Mouse (Mus musculus): ENCODE measurements at regions not wholly inside any gene's neighbourhood (a gene's known extent, or its start where the extent isn't known, plus 50 kb on each side); places are given as distances from the start of the nearest gene placed in this dataset.

DNA sequence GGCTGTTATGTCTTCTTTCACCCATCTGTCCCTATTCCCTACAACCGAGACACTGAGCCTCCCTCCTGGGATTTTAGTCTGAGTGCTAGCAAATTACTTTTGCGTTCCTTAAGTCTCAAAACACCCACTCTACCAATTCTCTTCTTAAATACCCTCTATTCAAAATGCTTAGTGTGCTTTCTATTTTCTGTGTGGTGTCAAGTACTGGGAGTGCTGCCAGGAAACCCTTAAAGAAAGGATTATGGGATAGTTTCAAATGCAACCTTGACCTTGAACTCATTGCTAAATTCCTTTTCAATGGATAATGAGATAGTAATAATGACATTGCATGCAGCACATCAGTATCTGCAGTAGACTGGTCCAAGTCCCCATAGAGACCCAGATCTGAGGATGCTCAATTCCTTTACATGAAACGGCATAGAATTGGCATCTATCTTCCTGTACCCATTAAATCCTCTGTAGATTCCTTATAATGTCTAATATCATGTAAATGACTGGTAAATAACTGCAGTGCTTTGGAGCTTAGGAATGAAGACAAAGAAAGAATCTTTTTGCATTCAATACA lies 142.1 kb upstream of the Tll1 start:
- no peak for DNase-seq (ENCODE audit: low spot score)
- no peaks in the 10 kb centered on the region for H3K27me3 ChIP-seq (ENCODE audit: insufficient read depth, poor library complexity, severe bottlenecking)
- H3K4me1 ChIP-seq = no peaks in the 10 kb centered on the region; the same call in 1 of the 2 replicates
- no peak overlapping the region for H3K27ac ChIP-seq
- 75% methylated on average over 3 of the region's 3 CpGs for WGBS
- no peaks in the 10 kb centered on the region for H3K9me3 ChIP-seq
- H3K4me3 ChIP-seq = no peak overlapping the region
- no peaks in the 10 kb centered on the region for H3K36me3 ChIP-seq

DNA sequence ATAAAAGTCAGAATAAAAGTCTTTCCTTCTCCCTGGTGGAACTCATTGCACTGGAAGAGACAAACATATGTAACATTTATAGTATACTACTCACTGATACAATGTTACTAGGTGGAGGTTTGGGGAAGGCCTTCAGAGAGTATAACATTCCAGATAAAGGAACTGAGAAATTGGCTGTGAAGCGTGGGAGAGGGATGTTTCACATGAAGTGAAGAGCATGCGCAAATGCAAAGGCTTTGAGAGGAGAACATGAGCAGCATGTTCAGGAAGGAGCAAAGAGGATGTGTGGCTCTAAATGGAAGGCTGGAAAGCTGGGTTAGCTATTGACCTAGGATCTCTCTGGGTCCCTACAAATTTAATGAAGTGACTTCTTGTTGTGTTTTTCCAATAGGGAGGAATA lies 141.4 kb upstream of the Tll1 start:
- no peak overlapping the region for H3K27ac ChIP-seq
- H3K4me3 ChIP-seq = no peak overlapping the region
- H3K27me3 ChIP-seq (ENCODE audit: insufficient read depth, poor library complexity, severe bottlenecking) = no peaks in the 10 kb centered on the region
- DNase-seq (ENCODE audit: low spot score) = no peak
- no peaks in the 10 kb centered on the region; the same call in 1 of the 2 replicates for H3K4me1 ChIP-seq
- H3K36me3 ChIP-seq = no peaks in the 10 kb centered on the region
- H3K9me3 ChIP-seq = no peaks in the 10 kb centered on the region
- 81% methylated on average over 2 of the region's 2 CpGs for WGBS

DNA sequence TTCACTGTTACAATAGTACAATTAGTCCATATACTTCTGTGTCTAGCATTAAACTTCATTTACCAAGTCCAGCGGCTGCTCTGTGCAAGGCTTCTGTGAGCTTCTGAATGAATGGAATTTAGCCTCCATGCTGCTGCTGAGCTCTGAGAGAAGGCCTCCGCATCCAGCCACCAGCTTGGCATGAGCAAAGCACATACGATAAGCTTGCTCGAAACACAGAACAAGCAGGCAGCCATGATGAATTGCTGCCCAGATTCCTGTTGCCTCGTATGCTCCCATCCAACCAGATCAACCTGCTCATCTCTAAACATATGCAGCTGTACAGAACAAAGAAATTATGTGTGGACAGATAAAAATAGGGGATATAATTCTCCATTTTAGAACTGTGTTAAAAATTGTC lies 140.4 kb upstream of the Tll1 start:
- H3K36me3 ChIP-seq = no peaks in the 10 kb centered on the region
- no peak for DNase-seq (ENCODE audit: low spot score)
- H3K27ac ChIP-seq = no peak overlapping the region
- no peaks in the 10 kb centered on the region for H3K9me3 ChIP-seq
- H3K4me3 ChIP-seq = no peak overlapping the region
- no peaks in the 10 kb centered on the region; the same call in 1 of the 2 replicates for H3K4me1 ChIP-seq
- no peaks in the 10 kb centered on the region for H3K27me3 ChIP-seq (ENCODE audit: insufficient read depth, poor library complexity, severe bottlenecking)
- 82% methylated on average over 5 of the region's 5 CpGs for WGBS

DNA sequence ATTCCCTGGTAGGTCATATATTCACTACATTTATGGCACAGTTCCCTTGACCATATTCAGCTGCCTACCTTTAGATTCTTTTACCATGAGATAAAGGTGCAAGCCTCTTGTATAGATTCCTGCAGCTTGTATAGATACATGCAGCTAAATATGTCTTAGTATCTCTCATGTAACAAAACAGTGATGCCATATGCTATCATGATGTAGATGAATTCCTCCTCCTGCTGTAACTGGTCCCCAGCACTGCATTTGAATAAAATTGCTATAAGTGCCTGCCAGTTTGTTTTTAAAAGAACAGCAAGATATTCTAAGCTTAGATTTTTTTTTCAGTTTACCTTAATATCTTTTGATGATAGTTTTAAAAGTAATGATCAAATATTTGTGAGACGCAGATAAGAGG lies 138.9 kb upstream of the Tll1 start:
- Histone ChIP-seq H3K27ac (no peak overlapping the region), H3K4me1 (no peaks in the 10 kb centered on the region; the same call in 1 of the 2 replicates), H3K27me3 (ENCODE audit: insufficient read depth, poor library complexity, severe bottlenecking) (no peaks in the 10 kb centered on the region), H3K36me3 (no peaks in the 10 kb centered on the region), H3K9me3 (no peaks in the 10 kb centered on the region), H3K4me3 (no peak overlapping the region)
- WGBS = 86% methylated on average over 1 of the region's 1 CpGs
- no peak for DNase-seq (ENCODE audit: low spot score)

DNA sequence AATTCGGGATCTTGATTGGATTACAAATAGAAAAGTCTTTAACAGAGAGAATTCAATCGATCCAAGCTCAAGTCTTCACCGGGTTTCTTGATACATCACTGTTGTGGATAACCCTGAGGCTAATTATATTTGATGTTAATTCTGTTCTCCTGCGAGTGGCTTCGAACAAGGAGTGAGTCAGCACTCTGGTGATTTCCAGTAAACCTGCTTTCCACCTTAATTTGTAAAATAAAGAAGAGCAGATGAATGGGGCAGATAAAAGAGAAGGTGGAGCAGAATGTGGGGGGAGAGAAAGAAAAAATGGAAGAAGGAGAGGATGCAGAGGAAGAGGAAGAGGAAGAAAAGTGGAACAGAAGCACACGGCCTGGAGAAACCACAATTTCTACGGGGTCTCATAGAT lies 137.5 kb upstream of the Tll1 start:
- H3K27me3 ChIP-seq (ENCODE audit: insufficient read depth, poor library complexity, severe bottlenecking) = no peaks in the 10 kb centered on the region
- no peaks in the 10 kb centered on the region for H3K9me3 ChIP-seq
- H3K4me1 ChIP-seq = no peaks in the 10 kb centered on the region; the same call in 1 of the 2 replicates
- no peak overlapping the region for H3K4me3 ChIP-seq
- no peaks in the 10 kb centered on the region for H3K36me3 ChIP-seq
- H3K27ac ChIP-seq = no peak overlapping the region
- no peak for DNase-seq (ENCODE audit: low spot score)
- WGBS = 83% methylated on average over 7 of the region's 7 CpGs

DNA sequence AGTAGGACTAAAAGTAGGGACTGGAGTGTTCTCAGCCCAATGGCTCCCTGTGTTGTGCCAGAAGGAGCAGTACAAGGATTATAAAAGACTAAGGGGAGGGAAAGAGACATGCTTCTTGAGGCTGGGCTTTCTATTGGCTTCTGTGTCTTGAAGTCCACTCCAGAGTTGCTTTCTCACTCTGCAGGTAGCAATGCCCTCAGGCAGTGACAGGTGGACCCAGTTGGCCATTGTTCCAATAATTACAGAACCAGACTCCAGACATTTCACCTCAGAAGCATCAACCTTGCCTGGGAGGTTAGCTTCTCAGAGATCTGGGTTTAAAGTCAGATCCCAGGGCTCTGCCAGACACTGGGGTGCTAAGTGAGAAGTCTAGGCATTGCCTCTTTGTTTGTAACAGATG lies 136.3 kb upstream of the Tll1 start:
- Histone ChIP-seq H3K27me3 (ENCODE audit: insufficient read depth, poor library complexity, severe bottlenecking) (no peaks in the 10 kb centered on the region), H3K4me1 (no peaks in the 10 kb centered on the region), H3K27ac (no peak overlapping the region), H3K36me3 (no peaks in the 10 kb centered on the region), H3K4me3 (no peak overlapping the region), H3K9me3 (no peaks in the 10 kb centered on the region)
- no peak for DNase-seq (ENCODE audit: low spot score)

DNA sequence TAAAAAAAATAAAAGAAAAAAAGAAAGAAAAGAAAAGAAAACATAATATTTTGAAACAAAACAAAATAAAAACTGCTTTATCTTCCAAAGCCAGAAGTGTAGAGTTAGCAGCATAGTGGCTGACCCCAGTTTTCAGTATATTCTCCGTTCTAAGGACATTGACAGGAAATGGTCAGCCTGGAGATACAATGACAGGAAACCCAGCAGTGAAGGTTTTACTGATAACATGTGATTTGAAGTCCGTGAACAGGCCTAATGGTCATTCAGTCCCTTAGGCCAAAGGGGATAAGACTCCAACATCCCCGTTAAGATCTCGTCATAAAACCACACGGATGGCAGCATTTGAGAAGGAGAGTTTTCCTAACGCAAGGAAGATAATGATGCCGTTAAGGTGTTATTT lies 131.3 kb upstream of the Tll1 start:
- Histone ChIP-seq H3K4me1 (peaks cover 7% of the 10 kb centered on the region), H3K9me3 (no peaks in the 10 kb centered on the region), H3K27me3 (ENCODE audit: insufficient read depth, poor library complexity, severe bottlenecking) (no peaks in the 10 kb centered on the region), H3K4me3 (no peak overlapping the region), H3K27ac (no peak overlapping the region), H3K36me3 (no peaks in the 10 kb centered on the region)
- 47% methylated on average over 7 of the region's 7 CpGs for WGBS
- DNase-seq (ENCODE audit: low spot score) = no peak

DNA sequence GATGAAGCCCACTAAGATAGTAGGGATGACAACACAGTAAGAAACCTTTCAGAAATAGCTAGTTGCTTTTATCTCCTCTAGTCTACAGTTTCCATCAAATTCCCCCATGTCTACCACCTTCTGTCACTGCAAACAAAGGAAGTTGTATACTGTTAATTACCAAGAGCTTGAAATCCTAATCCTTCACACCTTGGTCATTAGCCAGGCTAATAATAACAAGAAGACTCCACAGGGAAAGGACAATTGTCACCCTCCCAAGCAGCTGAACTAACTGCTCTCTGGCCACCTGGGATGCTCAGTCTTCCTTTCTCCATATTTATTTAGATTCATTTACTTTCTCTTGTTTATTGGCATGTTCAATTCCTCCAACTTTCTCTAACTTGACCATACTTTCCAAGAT lies 130.5 kb upstream of the Tll1 start:
- no peak for DNase-seq (ENCODE audit: low spot score)
- no peak overlapping the region for H3K27ac ChIP-seq
- no peaks in the 10 kb centered on the region for H3K27me3 ChIP-seq (ENCODE audit: insufficient read depth, poor library complexity, severe bottlenecking)
- no peaks in the 10 kb centered on the region for H3K36me3 ChIP-seq
- no peak overlapping the region for H3K4me3 ChIP-seq
- H3K4me1 ChIP-seq = peaks cover 7% of the 10 kb centered on the region
- no peaks in the 10 kb centered on the region for H3K9me3 ChIP-seq

DNA sequence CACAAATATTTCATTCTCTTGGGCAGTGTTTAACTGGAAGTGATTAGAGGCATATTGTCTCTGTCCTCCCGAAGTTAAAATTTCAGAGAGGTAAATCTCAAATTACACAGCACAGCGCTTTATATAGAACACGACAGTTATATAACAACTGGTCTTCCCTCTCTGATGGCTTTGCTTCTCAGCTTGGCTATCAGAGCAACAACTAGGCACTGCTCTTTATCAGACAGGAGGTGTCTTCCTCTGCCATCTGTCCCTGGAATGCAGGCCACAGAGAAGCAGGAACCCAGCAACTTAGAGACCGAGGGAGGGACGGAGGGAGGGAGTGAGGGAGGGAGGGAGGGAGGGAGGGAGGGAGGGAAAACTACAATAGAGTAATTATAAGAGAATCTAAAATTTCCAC lies 129.4 kb upstream of the Tll1 start:
- no peak for DNase-seq (ENCODE audit: low spot score)
- Histone ChIP-seq H3K27ac (no peak overlapping the region), H3K9me3 (no peaks in the 10 kb centered on the region), H3K4me1 (peaks cover 7% of the 10 kb centered on the region), H3K27me3 (ENCODE audit: insufficient read depth, poor library complexity, severe bottlenecking) (no peaks in the 10 kb centered on the region), H3K36me3 (no peaks in the 10 kb centered on the region), H3K4me3 (no peak overlapping the region)
- 15% methylated on average over 5 of the region's 5 CpGs for WGBS

DNA sequence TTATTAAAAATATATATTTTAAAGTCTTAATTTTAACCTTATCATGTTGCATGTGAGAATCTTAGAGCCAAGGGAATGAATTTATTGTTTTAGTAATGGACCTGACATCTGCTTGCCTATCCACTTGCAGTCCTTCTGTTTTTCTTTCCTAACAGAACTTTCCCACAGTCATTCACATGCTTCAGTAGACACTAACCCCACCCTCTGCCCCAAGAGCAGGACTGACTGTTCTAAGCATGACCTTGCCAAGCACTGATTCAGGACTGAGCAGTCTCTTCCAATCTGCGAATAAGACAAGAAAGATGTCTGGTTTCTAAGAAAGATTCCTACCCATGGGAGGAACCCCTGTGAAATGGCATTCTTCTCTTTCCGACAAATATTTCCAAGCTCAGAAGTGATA lies 117.9 kb upstream of the Tll1 start:
- Histone ChIP-seq H3K4me1 (no peaks in the 10 kb centered on the region), H3K27me3 (ENCODE audit: insufficient read depth, poor library complexity, severe bottlenecking) (no peaks in the 10 kb centered on the region), H3K9me3 (no peaks in the 10 kb centered on the region), H3K27ac (no peak overlapping the region), H3K36me3 (no peaks in the 10 kb centered on the region), H3K4me3 (no peak overlapping the region)
- no peak for DNase-seq (ENCODE audit: low spot score)
- WGBS = 92% methylated on average over 2 of the region's 2 CpGs

DNA sequence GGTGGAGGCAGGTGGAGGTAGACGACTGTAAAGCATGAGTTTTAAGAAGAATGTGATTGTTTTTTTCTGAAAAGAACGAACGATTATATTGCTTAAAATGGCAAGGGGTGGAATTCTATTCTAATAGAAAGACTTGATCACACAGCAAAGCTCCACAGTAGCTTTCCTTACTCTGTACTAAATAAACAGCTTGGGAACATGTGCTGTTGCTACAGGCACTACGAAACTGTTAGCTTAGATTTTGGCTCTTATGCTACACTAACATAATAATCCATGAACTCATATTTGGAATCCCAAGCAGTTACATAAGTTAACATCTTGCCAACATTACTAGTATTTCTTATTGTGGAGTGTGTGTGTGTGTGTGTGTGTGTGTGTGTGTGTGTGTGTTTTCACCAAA lies 114.3 kb upstream of the Tll1 start:
- H3K27ac ChIP-seq = no peak overlapping the region
- WGBS = 84% methylated on average over 4 of the region's 4 CpGs
- H3K4me1 ChIP-seq = no peaks in the 10 kb centered on the region
- H3K36me3 ChIP-seq = no peaks in the 10 kb centered on the region
- H3K4me3 ChIP-seq = no peak overlapping the region
- H3K9me3 ChIP-seq = no peaks in the 10 kb centered on the region
- DNase-seq (ENCODE audit: low spot score) = no peak
- H3K27me3 ChIP-seq (ENCODE audit: insufficient read depth, poor library complexity, severe bottlenecking) = no peaks in the 10 kb centered on the region

DNA sequence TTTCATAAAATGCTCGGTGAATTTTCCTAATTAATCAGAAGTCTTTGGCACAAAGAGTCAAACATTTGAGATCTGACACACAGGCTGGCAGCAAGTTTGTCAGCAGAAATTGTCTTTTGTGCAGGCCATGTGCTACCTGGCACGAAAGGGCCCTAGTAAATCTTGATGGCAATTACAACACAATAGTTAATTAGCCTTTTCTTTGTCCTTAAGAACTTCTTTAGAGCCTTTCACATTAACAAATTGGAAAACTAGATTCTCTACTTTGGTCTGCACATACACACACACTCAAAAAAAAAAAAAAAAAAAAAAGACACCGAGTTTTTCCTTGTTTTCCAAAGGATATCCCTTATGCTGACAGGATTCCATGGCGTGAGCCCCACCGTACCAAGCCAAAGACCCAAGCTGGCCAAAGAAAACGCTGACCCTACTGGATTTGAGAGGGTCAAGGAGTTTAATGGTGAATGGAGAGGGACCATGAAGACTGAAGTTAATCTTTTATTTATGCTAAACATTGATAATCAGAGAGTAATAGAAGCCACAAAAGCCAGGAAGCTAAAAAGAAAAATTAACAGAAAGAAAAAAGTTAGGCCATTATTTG lies 113.2 kb upstream of the Tll1 start:
- no peak overlapping the region for H3K4me3 ChIP-seq
- H3K27ac ChIP-seq = no peak overlapping the region
- H3K36me3 ChIP-seq = no peaks in the 10 kb centered on the region
- H3K4me1 ChIP-seq = no peaks in the 10 kb centered on the region
- no peaks in the 10 kb centered on the region for H3K9me3 ChIP-seq
- 76% methylated on average over 6 of the region's 6 CpGs for WGBS
- no peak for DNase-seq (ENCODE audit: low spot score)
- H3K27me3 ChIP-seq (ENCODE audit: insufficient read depth, poor library complexity, severe bottlenecking) = no peaks in the 10 kb centered on the region

DNA sequence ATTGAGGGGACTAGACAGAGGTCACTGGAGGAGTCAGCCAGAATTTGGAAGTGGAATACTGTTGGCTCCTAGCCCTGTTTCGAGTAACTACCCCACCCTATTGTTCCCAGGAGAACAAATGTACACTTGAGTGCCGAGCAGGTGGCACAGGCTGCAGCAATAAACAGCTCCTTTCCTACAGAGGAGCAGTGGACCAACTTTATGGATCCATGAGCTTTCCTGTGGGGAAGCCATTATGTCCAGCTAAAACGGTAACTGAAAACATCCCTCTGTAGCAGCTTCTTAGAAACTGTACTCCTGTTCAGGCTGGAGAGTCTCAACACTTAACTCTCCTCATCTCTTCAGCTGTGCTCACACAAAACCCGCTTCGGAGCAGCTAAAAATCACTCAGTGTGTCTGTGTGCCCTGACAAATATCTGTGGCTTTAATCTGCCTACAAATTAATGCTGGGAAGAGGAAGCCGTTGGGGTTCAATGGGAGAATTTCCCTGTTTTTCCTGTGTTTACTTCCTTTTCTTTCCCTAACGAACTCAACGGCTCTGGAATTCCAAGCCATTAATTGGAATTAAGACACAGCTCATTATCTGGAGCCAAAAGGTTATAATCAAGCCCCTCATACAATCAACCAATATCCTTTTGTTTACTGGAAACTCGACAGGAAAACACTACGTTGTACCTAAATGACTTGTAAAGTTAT lies 112.6 kb upstream of the Tll1 start:
- no peaks in the 10 kb centered on the region for H3K36me3 ChIP-seq
- H3K27ac ChIP-seq = no peak overlapping the region
- H3K27me3 ChIP-seq (ENCODE audit: insufficient read depth, poor library complexity, severe bottlenecking) = no peaks in the 10 kb centered on the region
- no peak for DNase-seq (ENCODE audit: low spot score)
- 74% methylated on average over 10 of the region's 10 CpGs for WGBS
- no peaks in the 10 kb centered on the region for H3K4me1 ChIP-seq
- H3K9me3 ChIP-seq = no peaks in the 10 kb centered on the region
- H3K4me3 ChIP-seq = no peak overlapping the region

DNA sequence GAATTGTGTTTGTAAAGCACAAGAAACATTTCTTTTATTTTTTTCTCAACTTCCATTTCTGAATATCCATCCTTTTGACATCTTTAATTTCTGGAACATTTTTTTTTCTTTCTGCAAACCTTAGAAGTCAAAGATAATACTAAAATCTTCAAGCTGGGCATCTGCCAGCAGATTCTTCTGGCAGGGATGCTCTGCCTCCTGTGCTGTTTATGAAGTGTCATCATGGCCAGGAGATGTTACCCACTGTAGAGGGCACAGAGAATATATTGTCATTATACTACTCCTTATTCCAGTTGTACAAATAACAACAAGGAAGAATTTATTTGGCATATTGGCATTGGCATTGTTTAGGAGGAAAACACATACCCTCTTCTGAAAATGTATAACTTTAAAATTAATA lies 111.7 kb upstream of the Tll1 start:
- H3K4me3 ChIP-seq = no peak overlapping the region
- no peaks in the 10 kb centered on the region for H3K9me3 ChIP-seq
- DNase-seq (ENCODE audit: low spot score) = no peak
- no peak overlapping the region for H3K27ac ChIP-seq
- H3K27me3 ChIP-seq (ENCODE audit: insufficient read depth, poor library complexity, severe bottlenecking) = no peaks in the 10 kb centered on the region
- H3K36me3 ChIP-seq = no peaks in the 10 kb centered on the region
- no peaks in the 10 kb centered on the region for H3K4me1 ChIP-seq
